Mouse (Mus musculus) right cerebral cortex, adult 2 months (tissue): ENCODE results near the gene Scn3a.

Experiments used
- DNase-seq, 2 experiments: peaks; one replicate each; pipeline ENCODE4 v3.0.0; 2021 to 2022; ENCODE audit warnings: low spot score in 2 of 2

Scn3a gene

DNA sequence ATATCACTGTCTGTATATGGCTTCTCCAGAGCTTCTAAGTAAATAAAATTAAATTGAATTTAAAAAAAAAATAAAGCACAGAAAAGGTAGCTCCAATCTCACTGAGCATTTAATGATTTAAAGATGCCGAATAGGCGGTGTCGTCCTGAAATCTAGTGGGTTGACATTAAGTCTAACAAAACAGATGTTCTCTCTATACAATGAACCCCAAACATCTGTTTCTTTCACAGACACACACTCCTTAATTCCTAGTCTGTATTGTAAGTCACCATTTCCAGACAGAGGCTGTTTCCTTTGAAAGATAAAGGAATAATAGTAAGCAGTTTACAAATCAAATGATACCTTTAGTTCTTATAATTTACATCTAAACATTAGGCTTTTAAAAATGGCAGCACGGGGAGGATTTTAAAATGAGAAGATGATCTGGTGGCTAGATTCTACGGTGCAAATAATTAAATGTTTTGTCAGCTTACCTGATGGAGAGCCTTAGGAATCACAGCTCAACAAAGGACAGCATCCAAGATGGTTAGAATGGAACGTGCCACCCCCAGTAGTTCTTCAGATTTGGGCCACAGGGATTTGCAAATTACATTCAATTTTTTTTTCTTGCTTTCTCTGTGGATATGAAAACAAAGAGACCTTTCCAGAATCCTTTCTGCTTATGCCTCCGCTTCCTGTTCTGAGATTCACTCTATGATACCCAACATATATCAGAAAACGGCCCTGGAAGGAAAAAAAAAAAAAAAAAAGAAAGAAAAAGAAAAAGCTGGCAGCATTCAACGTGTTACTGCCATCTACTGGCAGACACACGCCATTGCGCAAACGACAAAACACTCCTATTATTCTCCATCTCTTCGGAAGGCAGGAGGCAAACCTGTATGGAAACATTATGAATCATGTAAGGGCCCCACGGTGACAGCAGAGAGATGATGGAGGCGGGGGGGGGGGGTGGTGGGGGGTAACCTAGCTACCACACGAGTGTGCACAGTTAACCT is at the start of gene Scn3a:
TSS of gene Scn3a (minus strand) at position 835 of the 995 bp plus-strand sequence.
- DNase-seq = peak; percentile 76 to 85

DNA sequence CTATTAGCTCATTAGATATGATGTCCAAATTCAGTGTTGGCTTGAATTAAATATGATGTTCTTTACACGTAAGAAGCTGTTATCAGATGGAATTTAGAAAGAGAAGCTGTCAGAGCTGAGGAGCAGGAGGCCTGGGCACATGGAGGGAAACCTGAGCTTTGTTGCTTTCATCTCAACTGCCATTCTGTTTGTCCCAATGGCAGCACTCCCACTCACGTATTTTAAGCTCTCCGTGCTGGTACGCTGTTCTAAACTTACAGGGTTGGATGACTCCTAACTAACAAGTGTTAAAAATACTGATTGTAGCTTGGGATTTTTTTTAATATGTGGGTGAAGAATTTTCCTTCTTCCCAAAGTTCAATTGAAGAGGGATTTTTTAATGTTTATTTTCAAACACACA is 44.5 kb upstream of the Scn3a start:
- no peak for DNase-seq

DNA sequence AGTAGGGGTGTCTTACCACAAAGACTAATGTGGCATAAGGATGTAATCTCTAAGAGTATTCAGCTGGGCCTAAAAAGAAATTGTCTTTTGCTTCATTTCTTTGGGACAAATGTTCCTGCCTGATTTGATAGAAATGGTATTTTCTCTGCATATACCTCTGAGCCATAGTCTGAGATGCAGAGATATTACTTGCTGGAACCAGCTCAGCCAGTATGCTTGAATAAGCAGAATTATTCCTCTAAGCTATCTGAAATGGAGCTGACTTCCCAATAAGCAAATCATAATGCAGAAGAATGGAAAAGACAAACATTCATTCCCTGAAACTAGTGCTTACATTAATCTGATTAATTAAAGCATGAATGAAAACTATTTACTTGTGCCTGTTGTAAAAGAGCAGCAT is 40.4 kb upstream of the Scn3a start:
- DNase-seq = no peak

DNA sequence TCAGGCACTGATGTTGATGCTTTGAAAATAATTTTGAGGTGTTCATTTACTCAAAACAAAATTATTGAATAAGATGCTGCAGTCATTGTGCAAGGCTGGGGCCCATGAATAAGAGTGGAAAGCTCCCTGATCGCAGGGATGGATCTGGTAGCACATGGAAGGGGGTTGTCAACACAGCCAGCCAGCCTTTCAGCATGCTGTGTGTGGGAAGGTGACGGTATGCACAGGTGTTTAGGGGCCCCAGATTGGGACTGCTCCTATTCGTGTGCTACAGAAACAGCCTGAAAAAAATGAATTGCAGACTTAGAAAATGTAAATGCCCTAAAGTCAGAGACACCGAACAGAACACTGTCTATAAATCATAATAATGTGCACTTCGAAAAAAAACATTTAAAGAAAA is 20.3 kb upstream of the Scn3a start:
- peak; percentile 41 to 45 for DNase-seq

DNA sequence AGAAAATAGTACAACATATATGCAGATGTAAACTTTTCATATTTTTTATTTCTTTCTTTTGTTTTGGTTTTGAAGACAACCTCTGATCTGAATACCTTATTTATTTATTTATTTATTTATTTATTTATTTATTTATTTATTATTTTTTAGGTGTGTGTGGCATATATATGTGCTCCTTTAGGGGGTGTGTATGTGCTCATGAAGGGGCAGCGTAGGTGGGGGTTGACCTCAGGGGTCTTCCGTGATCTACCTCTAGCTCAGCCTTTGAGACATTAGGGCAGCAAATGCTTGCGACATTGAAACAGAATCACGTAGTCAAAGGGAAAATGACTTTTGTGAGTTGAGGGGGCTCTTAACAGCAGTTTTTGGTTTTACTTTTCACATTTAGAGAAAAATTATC is 498 bp upstream of the Scn3a start:
- no peak for DNase-seq

DNA sequence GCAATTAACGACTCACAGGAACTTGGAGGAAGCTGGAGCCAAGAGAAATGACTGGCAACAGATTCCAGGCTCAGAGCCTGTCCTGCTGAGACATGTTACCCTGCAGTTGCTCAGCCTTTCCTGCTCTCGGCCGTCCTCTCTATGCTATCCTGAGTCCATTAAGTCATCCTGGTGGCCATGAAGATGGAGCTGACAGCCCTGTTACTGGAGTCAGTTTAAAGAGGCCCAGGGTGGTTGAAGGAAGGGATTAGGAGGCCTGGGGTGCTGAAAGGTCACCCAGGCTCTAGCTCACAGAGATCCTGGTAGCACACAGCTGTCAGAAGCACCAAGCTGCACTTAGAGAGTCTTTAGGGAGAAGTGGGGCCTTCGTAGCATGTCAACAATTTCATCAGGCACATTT is 3.5 kb downstream of the Scn3a start:
- DNase-seq = no peak

DNA sequence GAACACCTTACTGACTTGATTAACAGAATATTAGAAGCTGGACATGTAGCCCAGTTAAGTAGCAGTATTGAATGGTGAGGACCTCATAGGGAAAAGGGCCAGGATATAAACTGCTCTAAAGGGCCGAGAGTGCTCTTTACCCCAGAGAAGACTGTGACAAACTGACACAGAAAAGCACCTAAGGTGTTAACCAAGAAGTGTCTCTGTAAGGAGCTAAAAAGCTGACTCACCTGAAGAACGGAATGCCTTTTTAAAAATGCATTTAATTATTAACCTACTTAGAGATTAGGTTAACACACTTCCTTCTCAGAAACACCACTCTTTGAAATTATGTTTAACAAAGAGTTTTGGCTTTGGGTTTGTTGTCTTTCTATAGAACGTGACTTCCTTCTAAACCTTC is 9.7 kb downstream of the Scn3a start:
- no peak for DNase-seq

DNA sequence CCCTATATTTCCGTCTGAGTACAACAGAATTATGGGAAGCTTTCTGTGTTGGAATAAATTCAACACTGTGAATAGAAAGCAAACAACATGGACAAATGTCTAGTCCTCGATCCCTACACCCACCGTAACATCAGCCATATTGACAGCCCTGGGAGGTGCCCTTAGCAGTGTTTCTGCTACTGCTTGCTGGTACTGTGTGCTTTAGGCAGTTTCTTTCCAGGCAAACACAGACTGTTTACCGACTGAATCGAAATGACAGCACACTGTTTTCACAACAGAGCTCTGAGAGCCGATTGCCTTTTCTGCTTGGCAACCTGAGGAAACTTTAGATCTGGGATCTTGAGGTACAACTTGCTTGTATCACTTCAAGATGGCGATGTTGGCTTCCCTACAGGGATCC is 12.8 kb downstream of the Scn3a start:
- no peak for DNase-seq

DNA sequence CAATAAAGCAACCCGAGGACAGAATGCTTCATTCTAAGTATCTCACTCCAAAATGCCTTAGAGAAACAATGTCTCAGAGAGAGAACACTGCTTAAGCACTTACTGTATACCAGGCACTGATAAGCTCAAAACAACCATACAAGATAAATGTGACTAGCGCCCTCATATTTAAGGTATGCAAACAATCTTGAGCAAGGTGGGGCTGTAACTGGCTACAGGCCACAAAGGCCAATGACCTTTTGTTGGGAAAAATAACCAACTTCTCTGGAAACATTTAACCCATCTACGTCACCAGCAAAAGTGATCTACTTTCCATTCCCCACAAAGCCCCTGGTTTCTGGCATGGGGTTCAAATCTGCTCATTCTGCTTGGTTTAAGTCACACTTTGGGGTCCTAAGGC is 14.0 kb downstream of the Scn3a start:
- no peak for DNase-seq

DNA sequence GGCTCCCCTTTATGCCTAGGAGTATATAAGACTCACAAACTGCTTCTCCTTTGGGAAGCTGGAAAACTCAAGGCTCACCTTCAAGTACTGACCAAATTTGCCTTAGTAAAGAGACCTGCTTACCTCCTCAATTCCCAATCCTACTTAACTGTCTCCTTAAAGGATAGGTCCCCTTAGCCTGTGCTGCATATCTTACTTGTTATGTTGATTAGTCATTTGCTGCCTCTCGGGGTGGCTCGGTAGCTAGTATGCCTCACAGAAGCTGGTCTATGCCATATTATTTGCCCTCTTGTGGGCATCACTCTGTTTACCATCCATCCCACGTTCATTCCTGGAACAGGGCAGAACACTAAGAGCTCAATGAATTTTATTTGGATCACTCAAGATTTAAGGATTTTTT is 14.7 kb downstream of the Scn3a start:
- DNase-seq = no peak

DNA sequence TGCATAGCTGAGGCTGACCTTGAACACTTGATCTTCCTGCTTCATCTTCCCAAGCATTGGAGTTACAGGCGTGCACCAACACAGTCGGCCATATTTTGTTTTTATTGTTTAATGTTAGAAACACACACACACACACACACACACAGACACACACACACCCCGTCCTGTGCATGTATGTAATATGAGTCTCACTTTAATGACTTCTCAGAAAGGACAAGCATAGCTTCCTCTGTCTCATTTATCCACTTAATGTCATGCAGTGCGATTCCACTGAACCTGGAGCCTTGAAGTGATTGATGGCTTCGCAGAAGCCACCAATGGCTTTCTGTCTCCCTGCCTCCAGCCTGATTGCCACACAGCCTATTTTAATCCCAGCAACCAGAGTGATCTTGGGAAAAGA is 15.2 kb downstream of the Scn3a start:
- DNase-seq = no peak

DNA sequence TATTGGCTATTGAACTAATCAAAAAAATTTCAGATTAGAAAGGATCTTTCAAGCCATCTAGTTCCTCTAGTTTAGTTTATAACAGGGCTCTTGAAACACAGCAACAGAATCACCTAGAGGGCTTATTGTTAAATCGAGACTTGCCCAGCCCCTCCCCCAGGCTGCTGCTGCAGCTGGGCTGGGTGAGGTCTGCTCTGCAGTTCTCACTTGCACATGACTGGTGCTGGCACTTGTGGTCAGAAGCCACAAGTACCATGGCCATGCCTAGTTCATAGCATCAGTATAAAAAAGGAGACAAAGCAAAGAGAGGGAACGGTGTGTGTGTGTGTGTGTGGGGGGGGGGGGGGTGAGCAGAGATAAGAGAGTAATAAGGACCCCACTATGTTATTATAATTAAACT is 15.7 kb downstream of the Scn3a start:
- DNase-seq = no peak

DNA sequence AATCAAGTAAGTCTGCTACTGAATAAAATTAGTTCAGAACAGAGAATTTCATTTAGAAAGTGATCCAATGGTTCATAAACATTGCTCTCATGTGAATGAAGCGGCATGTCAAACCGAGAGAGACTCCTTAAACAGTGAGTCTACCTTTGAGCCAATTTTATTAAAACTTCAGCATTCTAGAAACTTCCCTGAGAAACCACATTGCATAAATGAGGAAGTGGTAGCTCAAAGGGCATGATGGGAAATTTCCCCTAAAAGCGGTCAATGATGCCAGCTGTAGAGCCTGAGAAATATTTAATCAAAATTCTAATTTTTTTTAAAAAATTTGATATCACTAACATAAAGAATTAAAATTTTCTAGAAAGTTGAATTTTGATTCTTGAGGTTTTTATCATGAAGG is 16.9 kb downstream of the Scn3a start:
- DNase-seq = no peak

DNA sequence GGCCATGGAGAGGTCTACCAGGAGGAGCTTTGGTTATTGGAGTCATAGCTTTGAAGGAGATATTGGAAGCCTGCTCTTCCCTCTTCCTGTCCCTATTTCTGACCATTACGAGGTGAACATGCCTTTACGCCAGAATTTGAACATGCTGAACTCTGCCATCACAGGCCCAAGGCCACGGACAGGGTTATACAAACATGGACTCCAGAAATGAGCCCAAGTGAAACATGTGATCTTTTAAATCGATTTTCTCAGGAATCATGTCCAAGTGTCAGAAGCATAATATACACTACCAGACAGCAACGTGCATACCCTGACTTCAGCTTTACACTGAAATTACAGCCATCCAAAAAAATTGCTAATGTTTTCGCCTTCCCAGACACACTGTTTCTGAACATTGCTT is 18.8 kb downstream of the Scn3a start:
- no peak for DNase-seq

DNA sequence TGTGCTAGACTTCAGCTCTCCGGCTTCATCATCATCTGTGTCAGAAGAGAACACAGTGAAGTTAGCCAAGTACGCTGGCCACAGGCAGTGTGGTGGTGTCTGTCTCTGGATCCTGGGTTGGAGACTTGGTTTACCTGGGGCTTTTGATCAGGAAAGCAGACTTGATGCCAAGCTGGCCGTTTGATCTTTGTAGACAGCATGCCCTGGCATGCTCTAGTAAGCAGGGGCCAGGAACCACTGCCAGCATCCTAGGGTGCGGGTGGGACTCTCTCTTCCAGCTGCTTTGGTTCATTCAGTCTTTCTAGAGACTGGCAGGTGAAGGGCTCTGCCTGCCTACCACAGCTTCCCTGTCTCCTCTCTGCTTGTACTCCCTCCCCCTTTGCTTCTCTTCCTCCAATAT is 20.1 kb downstream of the Scn3a start:
- no peak for DNase-seq

DNA sequence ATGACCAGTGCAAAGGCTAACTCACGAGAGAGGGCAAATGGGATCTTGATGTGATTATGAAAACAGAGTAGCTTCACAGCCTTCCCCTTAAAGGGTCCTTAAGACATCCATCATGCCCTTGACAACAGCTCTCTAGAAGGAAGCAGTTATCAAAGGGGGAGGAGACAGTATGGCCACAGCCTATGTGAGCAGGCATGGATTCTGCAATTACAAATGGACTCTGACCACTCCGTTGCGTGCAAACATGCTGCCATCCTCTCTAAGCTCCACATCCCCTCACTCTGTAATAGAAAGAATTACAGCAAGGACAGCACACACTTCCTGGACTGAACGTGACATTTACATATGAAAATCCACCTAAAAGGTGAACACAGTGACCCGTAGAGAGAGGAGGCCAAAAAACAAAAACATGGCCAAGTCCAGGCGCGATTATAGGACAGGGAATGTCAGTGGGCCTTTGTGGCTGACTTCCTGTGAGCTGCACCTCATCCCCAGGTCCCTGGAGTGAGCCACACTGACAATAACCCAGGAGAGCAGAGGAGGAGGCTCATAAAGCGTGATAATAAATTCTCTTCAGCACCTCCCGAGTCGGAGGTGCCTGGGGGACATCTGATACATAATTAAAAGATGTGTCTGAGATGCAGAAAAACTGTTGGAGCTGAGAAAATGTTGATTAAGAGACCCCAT is 24.4 kb downstream of the Scn3a start:
- no peak for DNase-seq

DNA sequence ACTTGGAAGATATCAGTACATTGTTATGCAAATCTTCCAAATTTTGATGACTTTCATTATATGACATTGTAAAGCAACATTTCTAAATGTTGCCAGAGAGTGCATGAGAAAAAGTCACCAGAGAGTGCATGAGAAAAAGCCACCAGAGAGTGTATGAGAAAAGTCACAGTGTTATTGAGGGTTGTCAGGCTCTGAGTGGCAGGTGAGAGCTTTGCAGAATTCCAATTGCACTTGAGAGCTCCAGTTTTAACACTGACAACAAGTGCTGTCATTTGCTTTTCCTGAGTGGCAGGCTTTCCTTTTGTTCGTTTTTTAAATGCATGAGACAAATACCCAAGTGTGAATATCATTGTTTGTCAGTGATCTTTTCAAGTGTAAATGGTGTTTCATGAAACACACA is 25.6 kb downstream of the Scn3a start:
- no peak for DNase-seq

DNA sequence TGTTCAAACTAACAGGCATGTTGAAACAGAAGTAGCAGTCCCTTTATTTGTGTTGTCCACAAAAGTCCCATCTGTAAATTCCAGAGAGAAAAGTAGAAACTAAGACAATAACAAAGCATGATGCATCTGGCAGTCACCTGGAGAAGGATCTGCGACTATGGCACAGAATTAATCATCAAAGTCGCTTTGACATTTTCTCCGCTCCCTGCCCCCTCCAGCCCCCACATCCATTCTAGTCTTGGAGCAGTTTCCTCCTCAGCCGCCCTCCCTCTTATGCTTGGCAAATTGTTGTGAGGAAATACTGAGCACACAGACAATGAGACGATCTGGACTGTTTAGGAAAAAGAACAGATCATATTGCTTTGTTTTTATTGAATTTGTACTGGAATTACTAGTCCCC is 29.0 kb downstream of the Scn3a start:
- peak in 1 of 2 experiments; percentile 31 for DNase-seq

DNA sequence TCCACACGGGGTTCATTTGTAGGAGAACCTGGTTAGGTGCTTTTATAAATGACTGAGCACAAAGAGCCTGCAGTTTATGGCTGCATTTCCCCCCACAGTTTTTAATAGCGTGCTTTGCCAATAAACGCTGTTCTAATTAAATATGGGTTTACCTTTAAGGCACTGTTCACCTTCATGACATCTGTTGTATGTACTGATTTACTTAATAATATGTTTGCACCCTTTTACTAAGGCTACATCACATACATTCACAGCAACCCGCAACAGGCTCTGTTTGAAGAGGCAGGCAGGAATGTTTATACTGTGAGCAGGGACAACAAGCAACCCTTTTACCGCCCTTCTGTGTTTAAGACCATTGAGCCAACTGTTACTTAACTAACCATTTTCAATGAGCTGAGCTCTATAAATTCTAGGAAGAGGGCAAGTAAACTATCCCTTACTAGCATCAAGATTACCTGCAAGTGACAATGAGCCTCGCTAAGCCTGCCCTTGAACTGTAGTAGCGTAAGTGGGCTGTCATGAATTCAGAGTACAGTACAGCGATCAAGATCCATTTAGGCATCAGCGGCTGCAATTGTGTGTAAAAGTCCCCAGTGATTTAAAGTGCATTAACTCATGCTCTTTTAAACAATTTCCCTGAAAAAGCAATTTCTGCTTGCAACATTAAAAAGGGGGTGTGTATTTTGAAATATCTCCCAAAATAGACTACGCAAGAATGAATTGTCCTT is 35.1 kb downstream of the Scn3a start:
- no peak for DNase-seq

DNA sequence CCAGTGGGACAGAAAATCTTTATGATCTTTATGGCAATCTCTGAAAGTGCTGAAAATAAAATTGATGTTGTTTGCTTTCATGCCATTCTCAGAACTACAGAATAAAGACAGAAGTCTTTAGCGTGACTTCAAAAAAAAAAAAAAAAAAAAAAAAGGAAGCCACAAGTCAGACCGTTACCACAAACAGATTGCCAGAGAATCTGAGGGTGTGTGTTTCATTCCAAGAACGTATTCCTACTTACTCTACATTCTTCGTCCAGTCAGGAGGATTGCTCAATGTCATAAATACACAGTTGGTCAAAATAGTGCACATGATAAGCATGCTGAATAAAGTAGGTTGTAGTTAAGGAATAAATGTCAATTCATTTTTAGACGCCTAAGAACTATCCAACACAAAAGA is 38.3 kb downstream of the Scn3a start:
- DNase-seq = no peak

DNA sequence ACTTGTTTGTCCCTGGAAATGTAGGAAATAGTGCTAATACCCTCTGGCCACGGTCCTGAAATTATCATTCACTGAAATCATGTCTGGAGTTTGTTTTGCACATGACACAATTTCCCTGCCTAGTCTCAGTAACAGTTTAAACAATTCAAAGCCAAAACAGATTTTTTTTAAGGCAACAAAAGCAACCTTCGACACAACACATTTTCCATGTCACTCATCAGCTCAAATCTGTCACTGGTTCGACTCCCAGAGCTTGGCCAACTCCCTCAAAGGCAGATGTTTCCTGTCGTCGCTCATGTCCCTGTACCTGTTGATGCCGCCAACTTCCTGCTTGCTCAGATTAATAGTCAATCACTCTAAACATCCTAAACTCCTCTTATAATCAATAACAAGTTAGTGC is 50.7 kb downstream of the Scn3a start:
- DNase-seq = no peak

DNA sequence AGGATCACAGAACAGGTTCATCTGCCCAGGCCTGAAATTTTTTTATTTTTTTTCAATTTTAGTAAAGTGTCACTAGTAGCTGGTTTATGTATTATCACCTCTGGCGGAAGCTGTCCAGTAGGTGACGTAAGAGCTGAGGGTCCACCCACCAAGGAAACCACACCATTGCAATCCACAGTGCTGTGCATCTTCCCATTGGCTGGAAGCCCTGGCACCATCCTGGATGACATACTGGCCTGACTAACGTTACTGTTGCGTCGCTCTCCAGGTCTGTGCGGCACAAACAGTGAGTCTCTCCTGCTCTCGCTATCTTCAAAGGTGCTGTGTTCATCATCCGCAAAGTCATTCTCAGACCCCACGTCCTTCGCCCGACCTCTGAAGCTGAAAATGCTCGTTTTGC is 59.2 kb downstream of the Scn3a start:
- no peak for DNase-seq

DNA sequence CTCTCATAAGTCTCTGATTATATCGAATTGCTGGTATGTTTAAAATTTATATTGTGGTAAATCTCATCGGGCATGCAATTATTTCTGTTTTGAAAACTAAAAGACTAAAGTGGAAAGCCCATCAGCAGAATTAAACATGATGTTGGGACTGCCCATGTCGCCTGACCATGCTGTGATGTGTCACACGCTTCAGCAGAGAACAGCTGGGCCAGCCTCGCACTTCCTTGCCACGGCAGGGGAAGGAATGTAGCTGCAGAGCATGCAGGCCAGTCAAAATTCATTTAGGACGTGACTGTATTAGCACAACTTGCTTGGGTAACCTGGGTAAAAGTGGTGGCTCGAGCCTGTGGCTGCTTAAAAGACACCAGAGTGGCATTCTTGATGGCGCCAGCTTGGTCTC is 77.0 kb downstream of the Scn3a start:
- no peak for DNase-seq
